Mouse (Mus musculus): ENCODE measurements at regions not wholly inside any gene's neighbourhood (a gene's known extent, or its start where the extent isn't known, plus 50 kb on each side); places are given as distances from the start of the nearest gene placed in this dataset.

- H3K27me3 ChIP-seq (replicated peaks; ENCODE audit: control insufficient read depth, insufficient read depth, low read length), result no peaks in the 10 kb centered on the region
- H3K4me1 ChIP-seq (replicated peaks; ENCODE audit: control insufficient read depth, insufficient read depth, low read length), result no peaks in the 10 kb centered on the region
- DNase-seq (ENCODE audit: low spot score) (no peak), ATAC-seq (replicated peaks; ENCODE audit: low FRiP score, low TSS enrichment, low read depth) (no peak)
- no peaks in the 10 kb centered on the region for H3K36me3 ChIP-seq (ENCODE audit: control insufficient read depth, insufficient read depth, low read length)
- H3K9me3 ChIP-seq (ENCODE audit: control insufficient read depth, low read length), result no peaks in the 10 kb centered on the region
- H3K9ac ChIP-seq (ENCODE audit: low read length), result no peak overlapping the region
- H3K27ac ChIP-seq (ENCODE audit: low read depth), result no peak overlapping the region
- no peak overlapping the region for H3K4me3 ChIP-seq (ENCODE audit: low read depth, low read length)
- 79% methylated on average over 4 of the region's 4 CpGs for whole genome bisulfite sequencing
- H3K4me2 ChIP-seq (ENCODE audit: low read length), result no peak overlapping the region
Observed at GRCm38 (mm10) chr13:7538856-7539255, 663.8 kb upstream of the Adarb2 start.

GRCm38 (mm10) chr13:7584022-7584421, 618.6 kb upstream of the Adarb2 start:
- Histone ChIP-seq H3K9ac (ENCODE audit: low read length) (no peak overlapping the region), H3K4me2 (ENCODE audit: low read length) (no peak overlapping the region), H3K9me3 (ENCODE audit: control insufficient read depth, low read length) (no peaks in the 10 kb centered on the region), H3K4me1 (replicated peaks; ENCODE audit: control insufficient read depth, insufficient read depth, low read length) (no peaks in the 10 kb centered on the region), H3K36me3 (ENCODE audit: control insufficient read depth, insufficient read depth, low read length) (no peaks in the 10 kb centered on the region), H3K27me3 (replicated peaks; ENCODE audit: control insufficient read depth, insufficient read depth, low read length) (no peaks in the 10 kb centered on the region), H3K27ac (ENCODE audit: low read depth) (no peak overlapping the region), H3K4me3 (ENCODE audit: low read depth, low read length) (no peak overlapping the region)
- 83% methylated on average over 3 of the region's 3 CpGs for WGBS
- no peak for ATAC-seq (replicated peaks; ENCODE audit: low FRiP score, low TSS enrichment, low read depth)
- DNase-seq (ENCODE audit: low spot score), result no peak

Measured in intestine, embryonic 14.5 days (tissue).